Mouse (Mus musculus) kidney, postnatal 0 days (tissue): ENCODE measurements around the gene Dtx1. TPM values are rescaled to one million over a fixed set of nuclear protein-coding genes. Genes with fewer than 3 reads are reported as not detected.

Source experiments
- ATAC-seq: fragments of 200-750 bp; cut with Nextera tagmentation; replicated peaks from 2 replicates; pipeline ENCODE4 v1.8.0; 2017; ENCODE audit warnings: low read depth, moderate number of reproducible peaks, moderate TSS enrichment, moderate library complexity; ENCODE audit not compliant: low FRiP score
- DNase-seq: peaks from one replicate; pipeline ENCODE4 v3.0.0-alpha.2; 2016; ENCODE audit warnings: low spot score
- H3K27ac ChIP-seq: fragments of 300-500 bp; sonication (generic); 2 replicates; pipeline ENCODE4 v1.5.1; 2014; ENCODE audit warnings: mild to moderate bottlenecking
- H3K27me3 ChIP-seq: fragments of 300-500 bp; sonication (generic); 2 replicates; pipeline ENCODE4 v1.6.1; 2014; ENCODE audit warnings: low read length, mixed read lengths; ENCODE audit not compliant: insufficient read depth
- H3K36me3 ChIP-seq: fragments of 300-500 bp; sonication (generic); 2 replicates; pipeline ENCODE4 v1.6.1; 2014; ENCODE audit warnings: low read length, mixed read lengths; ENCODE audit not compliant: insufficient read depth
- H3K4me1 ChIP-seq: fragments of 300-500 bp; sonication (generic); replicated peaks from 2 replicates; pipeline ENCODE4 v1.6.1; 2014; ENCODE audit warnings: antibody characterized with exemption, low read length, mixed read lengths; ENCODE audit not compliant: insufficient read depth
- H3K4me2 ChIP-seq: fragments of 300-500 bp; sonication (generic); 2 replicates; pipeline ENCODE4 v1.6.1; 2014; ENCODE audit warnings: mild to moderate bottlenecking, low read length, moderate library complexity, mixed read lengths
- H3K4me3 ChIP-seq: fragments of 300-500 bp; sonication (generic); replicated peaks from 2 replicates; pipeline ENCODE4 v1.5.1; 2014; ENCODE audit warnings: low read depth, low read length
- H3K9ac ChIP-seq: fragments of 300-500 bp; sonication (generic); 2 replicates; pipeline ENCODE4 v1.6.1; 2014; ENCODE audit warnings: low read depth, low read length
- H3K9me3 ChIP-seq: fragments of 300-500 bp; sonication (generic); replicated peaks from 2 replicates; pipeline ENCODE4 v1.6.1; 2016; ENCODE audit warnings: low read length, inconsistent platforms, mixed read lengths
- CTCF ChIP-seq: IDR thresholded peaks from 2 replicates; pipeline ENCODE4 v1.5.1; 2016; ENCODE audit warnings: antibody characterized with exemption, low read depth, mild to moderate bottlenecking, moderate library complexity
- WGBS: fragments of 180-500 bp; shearing (Covaris S2); extraction: QIAGEN DNeasy Blood & Tissue Kit; methylation state at CpG from one replicate; pipeline ENCODE4 v1.1.7; 2014; 5-methylcytosine and 5-hydroxymethylcytosine counted together
- polyA plus RNA-seq: library from polyadenylated mRNA; unstranded; fragments of >200 nt; fragmentation: Nextera tagmentation; extraction: Ambion mirVana; gene quantifications from 2 replicates; pipeline ENCODE4 v1.2.1, GENCODE M21; 2015

The Dtx1 gene
- polyA plus RNA-seq, 1 experiment from 2014 or later, result 5.5 TPM

DNA sequence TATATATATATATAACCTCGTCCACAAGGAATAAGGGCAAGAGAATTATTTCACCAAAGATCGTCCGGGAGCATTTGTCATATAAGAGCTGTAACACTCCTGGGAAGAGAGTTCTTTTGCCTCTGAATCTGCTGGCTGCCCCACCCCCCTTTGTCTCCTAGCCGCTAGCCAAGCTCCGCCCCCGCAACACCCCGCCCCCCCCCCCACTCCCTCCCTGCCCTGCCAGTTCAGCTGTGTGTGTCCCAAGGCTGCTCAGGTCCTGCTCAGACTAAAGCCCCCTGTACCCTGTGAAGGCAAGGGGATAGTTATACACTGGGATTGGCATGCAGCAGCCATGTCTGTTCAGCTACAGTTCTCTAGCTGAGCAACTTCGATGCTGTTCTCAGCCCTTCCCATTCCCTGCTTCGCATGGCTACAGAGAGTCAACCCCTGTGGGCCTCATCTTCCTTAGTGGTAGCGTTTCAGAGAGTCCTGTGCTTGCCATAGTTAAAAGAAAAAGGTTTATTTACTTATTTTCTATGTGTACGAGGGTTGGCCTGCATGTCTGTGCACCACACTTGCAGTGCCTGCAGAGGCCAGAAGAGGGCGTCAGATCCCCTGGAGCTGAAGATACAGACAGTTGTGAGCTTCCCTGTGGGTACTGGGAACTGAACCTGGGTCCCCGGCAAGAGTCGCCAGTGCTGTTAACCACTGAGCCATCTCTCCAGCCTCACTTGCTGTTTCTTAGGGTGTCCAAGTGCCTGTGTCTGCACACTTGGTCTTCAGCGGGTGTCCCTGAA lies 7.1 kb upstream of the Dtx1 start:
- ATAC-seq (no peak; the same call in 1 of the 2 replicates), DNase-seq (peak; percentile 46)
- no peaks in the 10 kb centered on the region for H3K9me3 ChIP-seq
- 0 out of 2 replicates have a peak, but pooled peaks cover 6% of the 10 kb centered on the region for H3K27me3 ChIP-seq
- no peaks in the 10 kb centered on the region for H3K4me1 ChIP-seq
- peak; percentile 27; the same call in 1 of the 2 replicates for TF ChIP-seq CTCF
- no peak overlapping the region for H3K9ac ChIP-seq
- H3K4me2 ChIP-seq, result no peak overlapping the region
- no peaks in the 10 kb centered on the region for H3K36me3 ChIP-seq
- no peak overlapping the region for H3K4me3 ChIP-seq
- 49% methylated on average over 15 of the region's 15 CpGs for WGBS
- no peak overlapping the region for H3K27ac ChIP-seq

DNA sequence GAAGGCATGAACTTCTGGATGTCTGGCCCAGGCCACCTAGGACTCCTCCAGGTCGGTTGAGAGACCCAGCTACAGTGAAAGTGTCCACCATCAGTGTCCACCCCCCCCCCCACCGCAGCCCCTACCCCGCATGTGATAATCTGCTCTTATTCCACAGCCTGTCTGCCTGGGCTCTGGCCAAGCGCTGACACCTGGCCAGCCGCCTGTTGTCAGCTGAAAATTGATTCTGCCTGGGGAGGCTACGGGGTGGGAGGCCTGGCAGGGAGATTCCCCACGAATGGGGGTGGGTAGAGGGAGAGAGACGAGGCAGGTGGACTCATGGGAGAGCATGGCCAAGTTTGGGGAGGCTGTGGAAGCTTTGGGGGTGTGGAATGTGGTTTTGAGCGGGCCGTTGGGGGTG lies 5.4 kb upstream of the Dtx1 start:
- no peak overlapping the region for H3K4me3 ChIP-seq
- H3K4me1 ChIP-seq, result no peaks in the 10 kb centered on the region
- no peak for TF ChIP-seq CTCF
- H3K4me2 ChIP-seq, result no peak overlapping the region
- 64% methylated on average over 10 of the region's 10 CpGs for WGBS
- 0 out of 2 replicates have a peak, but pooled peaks cover 6% of the 10 kb centered on the region for H3K27me3 ChIP-seq
- no peaks in the 10 kb centered on the region for H3K36me3 ChIP-seq
- DNase-seq (no peak), ATAC-seq (no peak)
- H3K9ac ChIP-seq, result no peak overlapping the region
- no peaks in the 10 kb centered on the region for H3K9me3 ChIP-seq
- no peak overlapping the region for H3K27ac ChIP-seq

DNA sequence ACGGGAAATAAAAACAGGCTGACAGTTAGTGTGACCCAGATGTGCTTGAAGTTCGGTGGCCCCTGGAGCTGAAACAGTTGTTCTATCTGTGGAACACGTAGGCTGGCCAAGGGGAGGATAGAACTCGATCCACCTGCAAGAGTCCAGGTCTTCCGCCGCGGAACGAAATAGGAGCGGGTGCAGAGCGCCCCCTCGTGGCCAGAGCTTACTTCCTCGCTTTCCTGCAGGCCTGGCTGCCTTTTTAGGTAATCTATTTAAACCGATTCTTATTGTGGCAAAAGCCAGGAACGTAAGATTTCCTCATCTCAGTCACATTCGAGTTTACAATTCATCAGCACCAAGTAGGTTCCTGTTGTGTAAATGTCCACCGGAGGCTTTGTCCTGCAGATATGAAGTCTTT lies 2.6 kb upstream of the Dtx1 start:
- H3K27ac ChIP-seq, result no peak overlapping the region
- H3K4me3 ChIP-seq, result no peak overlapping the region
- peak; percentile 96 for TF ChIP-seq CTCF
- H3K27me3 ChIP-seq, result peaks cover 26% of the 10 kb centered on the region
- no peak overlapping the region for H3K9ac ChIP-seq
- no peaks in the 10 kb centered on the region for H3K9me3 ChIP-seq
- H3K36me3 ChIP-seq, result no peaks in the 10 kb centered on the region
- no peaks in the 10 kb centered on the region; the same call in none of the 2 replicates for H3K4me1 ChIP-seq
- peak; percentile 85 for DNase-seq
- 3% methylated on average over 16 of the region's 16 CpGs for WGBS
- no peak overlapping the region for H3K4me2 ChIP-seq
- no peak for ATAC-seq

DNA sequence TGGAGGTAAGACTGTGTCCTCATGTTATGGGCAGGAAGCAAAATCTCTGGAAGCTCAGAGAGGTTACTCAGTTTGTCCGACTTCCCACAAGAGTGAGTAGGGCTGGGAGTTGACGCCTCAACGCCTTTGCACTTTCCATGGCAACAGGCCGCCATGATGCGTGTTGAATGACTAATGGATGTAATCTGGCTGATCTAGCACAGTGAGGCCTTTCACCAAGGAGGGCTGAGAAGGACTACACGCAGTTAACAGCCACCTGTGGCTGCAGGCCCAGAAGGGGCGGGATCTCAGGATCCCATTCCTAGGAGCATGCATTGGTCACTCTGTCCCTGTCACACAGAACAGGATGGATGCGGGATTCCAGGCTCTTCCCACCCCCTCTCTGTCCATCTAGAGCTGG lies 994 bp upstream of the Dtx1 start:
- Histone ChIP-seq H3K9ac (no peak overlapping the region), H3K27ac (no peak overlapping the region), H3K4me2 (no peak overlapping the region), H3K27me3 (peaks cover 26% of the 10 kb centered on the region), H3K4me1 (no peaks in the 10 kb centered on the region; the same call in none of the 2 replicates), H3K36me3 (no peaks in the 10 kb centered on the region), H3K9me3 (no peaks in the 10 kb centered on the region), H3K4me3 (no peak overlapping the region)
- DNase-seq, result no peak
- ATAC-seq, result no peak
- TF ChIP-seq CTCF, result no peak
- WGBS, result 61% methylated on average over 8 of the region's 8 CpGs

DNA sequence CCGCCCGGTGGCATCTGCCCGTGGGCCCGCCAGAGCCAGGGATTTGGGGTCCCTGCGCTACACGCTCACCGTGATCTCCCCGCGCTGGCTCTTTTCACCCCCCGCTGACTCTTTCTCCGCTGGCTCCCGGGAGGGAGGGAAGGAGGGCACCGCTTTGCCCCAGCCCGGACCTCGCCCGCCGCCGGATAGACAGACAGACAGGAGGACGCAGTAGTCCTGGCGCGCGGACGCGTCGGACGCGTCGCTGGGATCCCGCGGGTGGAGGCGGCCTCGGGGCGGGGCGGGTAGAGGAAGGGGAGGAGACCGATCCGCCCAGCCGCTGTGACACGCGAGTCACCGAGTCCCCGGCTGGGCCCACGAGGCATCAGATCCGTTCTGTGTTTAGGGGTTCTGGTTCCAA lies 311 bp downstream of the Dtx1 start:
- TF ChIP-seq CTCF, result no peak
- 1% methylated on average over 42 of the region's 43 CpGs for WGBS
- peaks cover 4% of the 10 kb centered on the region for H3K4me1 ChIP-seq
- peak overlapping the region; percentile 70 for H3K4me2 ChIP-seq
- H3K27ac ChIP-seq, result no peak overlapping the region
- no peaks in the 10 kb centered on the region for H3K36me3 ChIP-seq
- H3K9ac ChIP-seq, result no peak overlapping the region
- H3K9me3 ChIP-seq, result no peaks in the 10 kb centered on the region
- no peak for ATAC-seq
- DNase-seq, result no peak
- peaks cover 26% of the 10 kb centered on the region for H3K27me3 ChIP-seq
- H3K4me3 ChIP-seq, result peak overlapping the region; percentile 41

DNA sequence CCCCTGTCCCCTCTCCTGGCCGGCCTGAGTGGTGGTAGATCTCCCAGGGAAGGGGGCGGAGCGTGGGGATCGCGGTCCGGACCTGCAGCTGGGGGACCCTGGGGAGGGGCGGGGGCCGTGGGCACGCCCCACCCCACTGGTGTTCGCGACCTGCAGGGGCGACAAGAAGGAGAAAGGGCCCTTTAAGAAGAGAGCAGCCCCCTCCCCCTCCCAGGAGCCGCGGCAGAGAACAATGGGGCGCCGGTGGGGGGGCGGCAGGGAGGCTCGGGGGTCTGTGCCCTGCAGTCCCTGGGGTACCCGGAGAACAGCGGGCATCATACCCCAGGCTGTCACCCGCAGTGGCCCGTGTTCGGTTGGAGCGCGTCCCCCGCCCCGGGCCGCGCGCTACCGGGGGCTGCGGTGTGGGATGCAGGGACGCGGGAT lies 890 bp downstream of the Dtx1 start:
- no peak for ATAC-seq

More for the DNA sequence above, 890 bp downstream of the Dtx1 start:
- Histone ChIP-seq H3K27ac (no peak overlapping the region), H3K4me1 (peaks cover 5% of the 10 kb centered on the region), H3K4me2 (peak overlapping the region; percentile 70), H3K4me3 (peak overlapping the region; percentile 41), H3K9me3 (no peaks in the 10 kb centered on the region), H3K9ac (peak overlapping the region; percentile 47), H3K27me3 (peaks cover 26% of the 10 kb centered on the region), H3K36me3 (no peaks in the 10 kb centered on the region)
- TF ChIP-seq CTCF, result no peak
- WGBS, result 3% methylated on average over 33 of the region's 34 CpGs
- no peak for DNase-seq
